Mouse (Mus musculus) cerebellum, adult 18-20 months (tissue): ENCODE measurements around the gene Zfp507.

ENCODE experiments used
- DNase-seq, 2 experiments: peaks; one replicate each; pipeline ENCODE4 v3.0.0; 2021

Zfp507 gene

DNA sequence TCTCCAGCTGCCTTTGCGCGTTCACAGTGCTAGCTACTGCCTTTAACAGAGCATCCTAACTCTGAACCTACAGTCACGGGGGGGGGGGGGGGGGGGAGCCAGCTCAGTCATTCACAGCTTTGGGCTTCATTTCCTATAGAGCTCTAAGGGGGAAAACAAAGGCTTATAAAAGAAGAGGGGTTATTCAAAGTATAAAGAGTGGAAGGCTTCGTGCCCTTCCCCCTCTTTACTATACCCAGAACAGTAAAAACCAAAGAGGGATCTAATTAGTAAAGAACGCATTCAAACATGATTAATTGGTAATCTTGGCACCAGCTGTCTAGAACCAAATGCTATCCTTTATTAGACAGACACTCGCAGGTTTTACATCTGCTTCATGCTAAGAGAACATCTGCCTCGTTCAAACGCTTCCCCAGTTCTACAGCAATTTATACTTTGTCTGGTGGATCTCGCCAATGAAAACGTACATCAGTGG, 70.2 kb downstream of the Zfp507 start:
- DNase-seq = no peak

DNA sequence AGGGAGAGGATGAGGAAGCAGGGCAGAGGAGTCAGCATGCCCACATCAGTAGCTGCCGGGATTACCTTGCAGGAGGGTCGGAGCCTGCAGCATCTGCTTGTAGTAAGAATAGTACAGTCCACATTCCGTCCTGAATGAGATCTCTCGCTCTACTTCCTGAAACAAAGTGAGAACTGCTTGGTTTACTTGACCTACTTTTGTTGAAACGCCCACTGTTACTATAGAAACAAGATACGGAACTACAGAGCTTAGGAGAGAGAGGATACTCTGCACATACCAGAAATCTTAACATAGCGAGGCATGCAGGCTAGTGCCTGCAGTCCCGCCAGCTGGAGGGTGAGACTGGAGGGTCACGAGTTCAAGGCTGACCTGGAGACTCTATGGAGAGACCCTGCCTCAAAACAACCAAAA, 73.2 kb downstream of the Zfp507 start:
- no peak for DNase-seq

DNA sequence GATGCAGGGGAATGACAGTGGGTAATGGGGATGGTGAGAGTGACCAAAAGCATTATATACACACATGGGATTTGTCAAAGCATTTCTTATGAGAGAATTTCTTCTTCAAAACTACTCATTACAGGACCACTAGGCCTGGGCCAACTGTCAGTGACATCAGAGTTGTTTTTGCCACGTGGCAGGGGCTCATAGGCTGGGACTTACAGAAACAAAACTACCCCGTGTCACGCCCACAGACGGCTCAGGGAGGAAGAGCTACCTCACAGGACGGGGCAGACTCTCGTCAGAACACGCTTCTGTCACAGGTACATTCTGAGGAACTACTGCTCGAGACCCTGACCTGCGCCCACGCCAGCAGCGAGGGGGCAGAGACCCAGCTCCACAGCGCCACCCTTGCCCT, 74.4 kb downstream of the Zfp507 start:
- DNase-seq = no peak

DNA sequence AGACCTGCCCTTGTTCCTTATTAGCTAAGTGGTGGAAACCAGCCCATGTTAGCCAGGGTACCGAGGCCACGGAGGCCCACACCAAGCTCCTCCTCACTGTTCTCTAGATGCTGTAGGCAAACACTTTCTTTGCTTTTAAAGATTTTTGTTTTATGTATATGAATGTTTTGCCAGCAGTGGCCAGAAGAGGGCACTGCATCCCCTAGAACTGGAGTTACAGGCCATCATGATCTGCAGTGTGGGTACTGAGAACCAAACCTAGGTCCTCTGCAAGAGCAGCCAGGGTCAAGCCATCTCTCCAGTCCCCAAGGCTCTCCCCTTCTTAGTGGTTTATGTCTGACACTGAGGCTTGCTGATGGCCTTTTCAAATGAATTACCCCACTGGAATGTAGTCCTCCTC, 79.8 kb downstream of the Zfp507 start:
- no peak for DNase-seq
